Mouse (Mus musculus) small intestine, adult 2 months (tissue): ENCODE results near the gene Ddx55. TPM values are rescaled to one million over a fixed set of nuclear protein-coding genes. Genes with fewer than 3 reads are reported as not detected.

Experiments
- H3K27ac ChIP-seq: fragments of 200-500 bp; 2 replicates; pipeline ENCODE4 v1.5.1; 2012; ENCODE audit warnings: low read depth, low read length, control low read depth, inconsistent platforms; ENCODE audit not compliant: insufficient read depth
- H3K27me3 ChIP-seq: fragments of 200-500 bp; 2 replicates; pipeline ENCODE4 v1.6.1; 2012; ENCODE audit warnings: mild to moderate bottlenecking, moderate library complexity, low read length, inconsistent platforms; ENCODE audit not compliant: control insufficient read depth, insufficient read depth
- H3K36me3 ChIP-seq: fragments of 200-500 bp; 2 replicates; pipeline ENCODE4 v1.6.1; 2012; ENCODE audit warnings: mild to moderate bottlenecking, low read length, control low read depth, inconsistent platforms; ENCODE audit not compliant: control insufficient read depth, insufficient read depth
- H3K4me1 ChIP-seq: fragments of 200-500 bp; 2 replicates; pipeline ENCODE4 v1.6.1; 2012; ENCODE audit warnings: low read length, inconsistent platforms, mixed read lengths; ENCODE audit not compliant: control insufficient read depth, insufficient read depth, insufficient read length
- H3K4me3 ChIP-seq: fragments of 200-500 bp; 2 replicates; pipeline ENCODE4 v1.5.1; 2012; ENCODE audit warnings: low read depth, mild to moderate bottlenecking, control low read depth, inconsistent platforms, low read length, moderate library complexity
- CTCF ChIP-seq: fragments of 200-500 bp; IDR thresholded peaks from 2 replicates; pipeline ENCODE4 v1.5.1; 2012; ENCODE audit warnings: low read depth, mild to moderate bottlenecking, control low read depth, inconsistent platforms, low read length, moderate library complexity, mixed read lengths; ENCODE audit not compliant: insufficient replicate concordance, insufficient read length; ENCODE audit errors: extremely low read depth
- POLR2A ChIP-seq: fragments of 200-500 bp; IDR thresholded peaks from 2 replicates; pipeline ENCODE4 v1.6.1; 2012; ENCODE audit warnings: low read depth, mild to moderate bottlenecking, control low read depth, inconsistent platforms, low read length, moderate library complexity
- WGBS: fragments of 180-500 bp; shearing (Covaris S2); methylation state at CpG from one replicate; pipeline ENCODE4 v1.1.7; 2018; 5-methylcytosine and 5-hydroxymethylcytosine counted together
- polyA plus RNA-seq: library from polyadenylated mRNA; depleted of rRNA; stranded (reverse); fragments of >200 nt; gene quantifications from 2 replicates; pipeline ENCODE4 v1.2.3, GENCODE M21; 2012

The Ddx55 gene
- polyA plus RNA-seq, 1 experiment, result 12.1 TPM

DNA sequence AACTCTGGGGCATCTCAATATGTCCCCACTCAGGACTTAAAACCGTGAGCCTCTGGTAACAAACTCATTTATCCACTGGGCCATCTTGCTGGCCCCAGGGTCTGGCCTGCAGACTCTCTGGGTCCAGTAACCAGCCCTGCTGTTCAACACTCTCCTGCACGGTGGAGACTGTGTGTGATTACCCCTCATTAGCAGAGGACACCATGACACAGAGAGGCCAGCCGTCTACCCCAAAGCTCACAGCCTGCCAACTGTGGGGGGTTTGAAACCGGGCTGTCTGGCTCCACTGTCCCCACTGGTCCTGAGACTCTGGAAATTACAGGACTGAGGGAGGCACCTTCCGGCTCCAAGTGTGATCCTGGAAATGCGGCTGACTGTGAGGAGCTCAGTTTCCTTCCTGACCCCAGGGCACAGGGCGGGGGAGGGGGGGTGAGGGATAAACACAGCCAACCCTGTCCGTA lies 23.4 kb upstream of the Ddx55 start:
- H3K27me3 ChIP-seq, result no peaks in the 10 kb centered on the region
- peaks cover 8% of the 10 kb centered on the region for H3K4me1 ChIP-seq
- TF ChIP-seq POLR2A (no peak), CTCF (no peak)
- no peaks in the 10 kb centered on the region for H3K36me3 ChIP-seq
- peak overlapping the region; percentile 73 for H3K4me3 ChIP-seq
- H3K27ac ChIP-seq, result peak overlapping the region; percentile 55
- 55% methylated on average over 8 of the region's 8 CpGs for WGBS

DNA sequence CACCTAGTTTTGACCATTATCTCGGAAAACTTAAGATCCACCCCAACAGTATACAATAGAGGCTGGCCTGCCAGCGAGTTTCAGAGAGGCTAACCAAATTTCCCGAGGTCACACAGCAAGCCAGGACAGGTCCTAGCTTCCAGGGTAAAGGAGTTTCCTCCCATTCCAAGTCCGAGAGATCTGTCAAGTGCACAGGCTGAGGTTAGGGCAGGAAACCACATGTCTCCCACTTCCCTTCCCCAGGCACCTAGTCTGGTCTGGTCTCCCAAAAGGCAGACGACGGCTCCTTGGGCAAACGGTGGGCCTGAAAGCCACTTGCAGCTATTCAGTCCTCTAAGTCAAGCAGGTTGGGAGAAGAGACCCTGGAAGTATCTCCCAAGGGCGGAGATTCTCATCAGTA lies 23.0 kb upstream of the Ddx55 start:
- Histone ChIP-seq H3K4me3 (peak overlapping the region; percentile 73), H3K4me1 (peaks cover 8% of the 10 kb centered on the region), H3K27me3 (no peaks in the 10 kb centered on the region), H3K36me3 (no peaks in the 10 kb centered on the region), H3K27ac (no peak overlapping the region; the same call in 1 of the 2 replicates)
- WGBS, result 68% methylated on average over 8 of the region's 8 CpGs
- TF ChIP-seq CTCF (no peak), POLR2A (no peak)

DNA sequence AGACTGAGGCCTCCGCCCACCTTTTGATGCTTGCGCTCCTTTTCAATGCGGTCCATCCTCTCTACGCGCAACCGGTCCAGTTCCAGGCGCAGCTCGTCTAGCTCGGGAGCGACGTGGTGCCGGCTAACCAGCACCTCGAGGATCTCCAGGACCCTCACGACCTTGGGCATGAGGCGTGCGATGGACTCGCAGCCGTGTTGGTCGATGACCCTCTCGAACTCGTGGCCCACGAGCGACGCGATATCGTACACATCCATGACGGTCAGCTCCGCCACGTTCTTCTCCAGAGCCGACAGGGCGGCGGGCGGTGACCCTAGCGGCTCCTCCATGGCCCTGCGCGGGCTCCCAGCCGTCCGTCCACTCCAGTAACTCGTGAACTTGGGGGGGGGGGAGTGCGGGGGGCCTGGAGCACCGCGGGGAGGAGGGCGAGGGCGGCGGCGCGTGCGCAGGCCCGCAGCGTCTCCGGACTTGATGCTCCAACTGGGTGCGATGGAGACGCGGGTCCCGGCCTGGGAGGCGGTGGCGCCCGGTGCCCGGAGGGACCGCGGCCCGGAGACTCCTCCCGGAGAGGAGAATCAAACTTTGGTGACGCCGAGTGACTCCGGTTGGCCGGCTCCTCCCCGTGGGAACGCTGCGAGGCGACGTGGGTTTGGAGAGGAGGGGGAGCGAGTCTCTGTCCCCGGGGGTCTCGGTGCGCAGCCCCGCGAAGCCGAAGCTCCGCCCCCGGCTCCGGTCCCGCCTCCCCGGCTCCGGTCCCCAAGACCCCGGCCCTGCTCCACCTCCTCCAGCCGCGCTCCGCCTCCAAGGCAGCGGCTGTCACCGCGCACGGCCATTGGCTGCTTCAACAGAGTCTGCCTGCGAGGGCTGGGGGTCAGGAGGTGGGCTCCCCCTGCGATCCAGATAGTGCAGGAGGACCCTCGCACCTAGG lies 21.7 kb upstream of the Ddx55 start, which contains the start of gene Rilpl1:
TSS of gene Rilpl1 (minus strand) at position 737 of the 928 bp plus-strand sequence.
- Histone ChIP-seq H3K4me1 (peaks cover 8% of the 10 kb centered on the region), H3K36me3 (no peaks in the 10 kb centered on the region), H3K27ac (peak within 1 kb of the TSS; percentile 54), H3K27me3 (no peaks in the 10 kb centered on the region), H3K4me3 (peak within 1 kb of the TSS; percentile 73)
- TF ChIP-seq POLR2A (0 out of 2 replicates have a peak, but pooled peaks have one; percentile 15), CTCF (no peak)
- 2% methylated on average over 88 of the region's 96 CpGs for WGBS

DNA sequence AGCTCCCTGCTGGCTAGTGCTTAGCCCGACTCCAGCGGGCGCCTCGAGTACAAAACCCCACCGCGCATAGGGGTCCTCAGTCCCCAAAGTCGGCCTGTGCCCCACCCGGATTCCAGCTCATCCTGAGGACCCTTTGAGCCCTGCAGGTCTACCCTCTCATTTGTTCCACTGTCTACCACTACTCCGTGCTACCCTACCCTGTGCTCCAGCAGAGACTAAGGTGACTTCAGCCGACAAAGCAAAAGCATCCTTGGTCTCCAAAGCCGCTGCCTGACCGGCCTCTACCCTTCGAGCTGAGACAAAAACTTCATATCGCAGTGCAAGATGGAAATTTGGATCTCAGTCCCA lies 21.1 kb upstream of the Ddx55 start:
- H3K4me3 ChIP-seq, result peak overlapping the region; percentile 73
- no peaks in the 10 kb centered on the region for H3K27me3 ChIP-seq
- peak overlapping the region; percentile 28 for H3K27ac ChIP-seq
- TF ChIP-seq CTCF, result no peak
- TF ChIP-seq POLR2A, result no peak
- peaks cover 8% of the 10 kb centered on the region for H3K4me1 ChIP-seq
- 24% methylated on average over 14 of the region's 14 CpGs for WGBS
- no peaks in the 10 kb centered on the region for H3K36me3 ChIP-seq

DNA sequence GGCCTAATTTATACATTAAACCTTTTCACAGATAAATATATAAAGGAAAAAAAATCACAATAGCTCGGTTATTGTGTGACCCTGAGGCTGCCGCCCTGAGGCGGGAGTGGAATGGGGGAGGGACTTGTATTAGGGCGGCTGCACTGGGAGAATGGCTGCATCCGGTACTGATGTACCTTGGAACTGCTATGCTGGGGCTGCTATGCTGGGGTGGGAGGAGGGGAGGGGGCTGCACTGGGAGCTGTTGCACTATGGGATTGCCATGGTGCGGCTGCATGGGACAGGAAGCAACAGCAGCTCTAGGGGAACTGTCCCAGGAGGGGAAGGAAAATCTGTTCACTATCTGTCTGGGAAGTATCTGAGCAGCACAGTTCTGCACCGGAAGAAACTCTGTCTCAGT lies 20.2 kb upstream of the Ddx55 start:
- WGBS, result 52% methylated on average over 7 of the region's 7 CpGs
- Histone ChIP-seq H3K4me3 (no peak overlapping the region), H3K27ac (no peak overlapping the region), H3K4me1 (peaks cover 8% of the 10 kb centered on the region), H3K27me3 (no peaks in the 10 kb centered on the region), H3K36me3 (no peaks in the 10 kb centered on the region)
- TF ChIP-seq CTCF (no peak), POLR2A (no peak)

DNA sequence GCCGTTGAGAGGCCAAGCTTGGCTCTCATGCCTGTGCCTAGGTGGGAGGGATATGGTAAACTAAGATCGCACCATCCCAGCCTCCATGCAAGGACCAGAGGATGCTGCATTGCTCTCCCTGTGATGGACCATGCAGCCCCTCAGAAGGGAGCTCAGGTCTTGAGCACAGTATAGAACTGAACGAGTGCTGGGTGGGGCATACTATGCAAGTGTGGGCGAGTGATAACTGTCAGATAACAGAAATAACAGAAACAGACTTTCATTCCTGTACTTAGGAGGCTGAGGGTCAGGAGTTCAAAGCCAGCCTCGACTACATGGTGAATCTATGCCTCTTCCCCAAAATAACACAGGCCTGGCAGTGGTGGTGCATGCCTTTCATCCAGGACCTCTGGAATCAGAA lies 17.6 kb upstream of the Ddx55 start:
- Histone ChIP-seq H3K4me3 (no peak overlapping the region), H3K4me1 (peaks cover 8% of the 10 kb centered on the region), H3K27me3 (no peaks in the 10 kb centered on the region), H3K27ac (no peak overlapping the region), H3K36me3 (no peaks in the 10 kb centered on the region)
- TF ChIP-seq POLR2A (no peak), CTCF (no peak)
- WGBS, result 56% methylated on average over 5 of the region's 5 CpGs

DNA sequence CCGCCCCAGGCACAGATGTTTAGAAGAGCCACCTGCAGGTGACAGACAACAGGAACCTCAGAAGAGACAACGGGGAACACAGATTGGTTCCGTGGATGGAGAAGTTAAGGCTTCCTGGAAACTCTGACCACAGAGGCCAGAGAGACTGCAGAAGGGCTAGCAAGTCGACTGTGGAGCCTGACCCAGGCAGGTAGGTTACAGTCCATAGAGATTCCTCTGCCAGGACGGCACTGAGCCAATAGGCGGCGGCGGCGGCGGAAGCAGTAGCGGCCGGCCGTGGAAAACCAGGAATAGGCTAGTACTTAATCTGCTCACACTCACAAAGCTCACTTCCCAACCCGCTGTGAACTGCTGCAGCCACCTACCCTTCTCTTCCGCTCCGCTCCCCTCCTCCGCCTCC lies 15.9 kb upstream of the Ddx55 start:
- peak overlapping the region; percentile 43 for H3K4me3 ChIP-seq
- 5% methylated on average over 17 of the region's 17 CpGs for WGBS
- no peak for TF ChIP-seq CTCF
- no peak for TF ChIP-seq POLR2A
- peak overlapping the region; percentile 14; the same call in 1 of the 2 replicates for H3K27ac ChIP-seq
- no peaks in the 10 kb centered on the region for H3K36me3 ChIP-seq
- no peaks in the 10 kb centered on the region for H3K27me3 ChIP-seq
- H3K4me1 ChIP-seq, result peaks cover 1% of the 10 kb centered on the region
